Mouse (Mus musculus) layer of hippocampus, adult 9-11 months (tissue): ENCODE measurements around the gene Sec24c.
"Not testable (repeated sequence)": the region's sequence is repeated elsewhere in the genome, so short reads cannot be mapped to it uniquely, and the experiment has no call there.

ENCODE experiments used
- DNase-seq: peaks from one replicate; pipeline ENCODE4 v3.0.0; 2022

The Sec24c gene

DNA sequence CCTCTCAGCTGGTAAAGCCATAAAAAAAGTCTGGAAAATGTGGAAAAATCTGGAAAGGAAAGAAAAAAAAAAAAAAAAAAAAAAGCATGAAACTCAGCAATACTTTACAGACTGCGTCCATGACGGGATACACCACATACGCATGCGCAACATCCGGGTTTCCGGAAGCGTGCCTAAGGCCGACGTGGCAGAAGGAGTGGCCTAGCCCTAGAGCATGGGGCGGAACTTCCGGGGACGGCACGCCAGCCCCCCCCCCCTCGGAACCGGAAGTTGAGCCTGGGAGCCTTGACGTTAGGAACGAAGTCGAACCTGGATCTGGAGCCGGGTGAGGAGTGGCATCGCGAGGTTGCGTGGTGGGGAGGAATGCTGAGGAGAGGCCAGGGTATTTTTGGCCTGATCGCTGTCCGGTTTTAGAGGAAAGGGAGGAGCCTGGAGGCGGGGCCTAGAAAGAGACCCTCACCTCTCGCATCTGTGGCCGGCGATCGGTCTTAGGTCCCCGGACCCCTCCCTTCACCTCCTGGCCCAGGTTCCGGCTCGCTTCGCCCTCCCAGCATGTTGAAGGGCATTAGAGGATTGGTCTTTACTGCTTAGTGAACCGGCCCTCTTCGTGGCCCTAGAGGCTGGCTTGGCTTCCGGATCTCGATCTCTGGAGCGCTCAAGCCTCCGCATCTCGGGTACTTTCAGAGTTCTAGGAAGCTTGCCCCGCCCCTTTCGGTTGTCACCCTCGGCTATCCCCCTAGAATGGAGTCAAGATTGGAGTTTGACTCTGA is at the start of gene Sec24c:
Gene Sec24c, plus strand, starts transcription at position 245 of the 770 bp plus-strand sequence.
- peak; percentile 96 for DNase-seq

DNA sequence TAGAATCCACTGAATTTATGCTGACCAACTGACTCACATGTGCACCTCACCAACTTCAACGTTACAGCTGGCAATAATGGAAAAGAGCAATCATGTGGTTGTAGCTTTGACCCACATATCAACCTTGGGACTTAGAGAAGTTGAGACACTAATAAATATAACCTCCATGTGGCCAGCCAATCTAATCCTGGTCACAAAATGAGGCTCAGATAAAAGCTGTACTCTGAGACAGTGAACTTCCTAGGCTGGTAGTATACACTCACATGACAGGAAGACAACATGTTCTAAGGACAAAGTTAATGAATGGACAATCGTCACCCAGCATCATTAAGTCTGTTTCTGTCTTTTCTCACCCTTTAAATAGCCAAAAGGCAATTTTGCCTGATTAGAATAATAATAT is 47.7 kb upstream of the Sec24c start:
- DNase-seq, result no peak

DNA sequence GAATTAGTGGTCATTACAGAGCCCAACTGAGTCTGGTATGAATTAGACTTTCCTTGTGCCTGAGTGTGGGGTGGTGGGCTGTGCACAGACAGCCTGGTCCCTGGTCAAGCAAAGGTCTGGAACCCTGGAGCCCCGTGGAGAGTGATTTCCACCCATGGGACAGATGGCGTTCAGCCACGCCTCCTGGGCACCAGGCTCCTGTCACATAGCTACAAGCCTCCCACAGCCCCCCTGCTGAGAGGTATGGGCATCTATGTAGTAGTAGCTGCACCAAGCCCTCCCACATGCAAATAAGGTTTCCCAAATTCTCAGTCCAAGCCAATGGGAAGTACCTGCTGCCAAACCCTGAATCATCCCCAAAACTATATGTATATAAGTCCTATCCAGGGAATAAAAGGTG is 47.1 kb upstream of the Sec24c start:
- no peak for DNase-seq

- no peak for DNase-seq
These were observed 42.9 kb upstream of the Sec24c start for GRCm38 (mm10) chr14:20631253-20631652.

- no peak for DNase-seq
These were observed 38.6 kb upstream of the Sec24c start for GRCm38 (mm10) chr14:20635546-20635945.

- not testable (repeated sequence) for DNase-seq
These were observed 37.1 kb upstream of the Sec24c start for GRCm38 (mm10) chr14:20636968-20637367.

GRCm38 (mm10) chr14:20637818-20638574 is 36.1 kb upstream of the Sec24c start:
- DNase-seq, result no peak

- no peak for DNase-seq
These were observed 35.4 kb upstream of the Sec24c start for GRCm38 (mm10) chr14:20638702-20639101.

DNA sequence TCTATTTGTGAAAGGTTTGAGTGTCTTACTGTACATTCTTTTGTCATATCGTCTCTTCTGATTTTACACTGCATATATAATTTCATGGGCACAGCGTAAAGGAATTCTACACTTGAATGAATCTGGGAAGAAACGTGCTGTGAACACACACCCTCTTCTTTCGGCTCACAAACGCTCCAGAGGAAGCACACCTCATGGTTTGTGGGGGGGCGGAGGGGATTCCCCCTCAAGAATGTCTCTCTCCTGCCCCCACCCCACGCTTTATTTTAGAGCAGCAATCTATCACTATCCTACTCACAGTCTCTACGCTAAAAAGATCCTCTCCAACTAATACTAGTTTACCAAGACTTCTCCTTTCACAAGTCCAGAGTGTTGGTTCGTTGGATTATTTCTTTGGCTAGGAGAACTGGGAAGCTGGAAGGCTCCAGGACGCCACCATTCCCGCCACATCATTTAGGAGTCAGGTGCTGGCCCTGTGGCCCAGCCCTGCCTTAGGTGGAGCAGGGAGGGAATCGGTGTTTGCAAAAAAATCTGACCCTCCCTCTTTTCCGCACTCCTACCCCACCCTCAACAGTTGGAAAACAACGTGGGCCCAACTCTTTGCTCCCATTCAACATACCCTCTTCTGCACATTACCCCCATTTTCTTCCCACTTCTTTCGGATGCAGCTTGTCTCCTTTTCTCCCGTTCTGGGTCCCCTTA is 34.0 kb upstream of the Sec24c start:
- no peak for DNase-seq

GRCm38 (mm10) chr14:20640644-20641437 is 33.3 kb upstream of the Sec24c start, which contains the start of gene Usp54:
Gene Usp54 (minus strand): TSS chr14:20641063.
- peak; percentile 97 for DNase-seq

- DNase-seq, result no peak
These were observed 32.7 kb upstream of the Sec24c start for GRCm38 (mm10) chr14:20641438-20641875.

DNA sequence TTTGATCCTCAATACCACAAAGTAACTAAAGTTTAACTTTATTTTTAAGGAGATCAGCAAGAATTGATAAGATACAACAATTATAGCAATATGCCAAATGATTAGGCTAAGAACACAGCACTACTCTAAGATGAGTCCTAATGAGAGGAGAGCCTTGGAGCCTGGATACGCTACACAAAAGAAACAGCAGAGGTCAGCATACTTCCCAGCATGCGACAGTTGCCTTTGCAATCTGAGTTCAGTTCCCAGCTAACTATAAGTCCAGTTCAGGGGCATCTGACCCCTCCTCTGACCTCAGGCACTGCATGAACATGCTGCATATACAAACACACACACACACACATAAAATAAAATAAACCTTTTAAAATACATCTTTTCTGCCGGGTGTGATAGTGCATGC is 28.6 kb upstream of the Sec24c start:
- no peak for DNase-seq

DNA sequence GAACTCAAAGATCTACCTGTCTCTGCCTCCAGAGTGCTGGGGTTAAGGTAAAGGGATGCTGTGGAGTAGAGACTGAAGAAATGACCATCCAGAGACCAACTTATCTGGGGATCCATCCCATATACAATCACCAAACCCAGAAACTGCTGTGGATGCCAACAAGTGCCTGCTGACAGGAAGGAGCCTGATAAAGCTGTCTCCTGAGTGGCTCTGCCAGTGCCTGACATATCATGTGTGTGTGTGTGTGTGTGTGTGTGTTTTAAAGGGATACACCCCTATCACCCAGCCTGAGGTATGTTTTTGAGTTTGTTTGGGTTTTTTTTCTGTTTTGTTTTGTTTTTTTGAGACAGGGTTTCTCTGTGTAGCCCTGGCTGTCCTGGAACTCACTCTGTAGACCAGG is 27.7 kb upstream of the Sec24c start:
- DNase-seq, result no peak

- DNase-seq, result no peak
These were observed 23.1 kb upstream of the Sec24c start for GRCm38 (mm10) chr14:20651000-20651399.

GRCm38 (mm10) chr14:20651722-20652256 is 22.3 kb upstream of the Sec24c start:
- DNase-seq, result no peak

DNA sequence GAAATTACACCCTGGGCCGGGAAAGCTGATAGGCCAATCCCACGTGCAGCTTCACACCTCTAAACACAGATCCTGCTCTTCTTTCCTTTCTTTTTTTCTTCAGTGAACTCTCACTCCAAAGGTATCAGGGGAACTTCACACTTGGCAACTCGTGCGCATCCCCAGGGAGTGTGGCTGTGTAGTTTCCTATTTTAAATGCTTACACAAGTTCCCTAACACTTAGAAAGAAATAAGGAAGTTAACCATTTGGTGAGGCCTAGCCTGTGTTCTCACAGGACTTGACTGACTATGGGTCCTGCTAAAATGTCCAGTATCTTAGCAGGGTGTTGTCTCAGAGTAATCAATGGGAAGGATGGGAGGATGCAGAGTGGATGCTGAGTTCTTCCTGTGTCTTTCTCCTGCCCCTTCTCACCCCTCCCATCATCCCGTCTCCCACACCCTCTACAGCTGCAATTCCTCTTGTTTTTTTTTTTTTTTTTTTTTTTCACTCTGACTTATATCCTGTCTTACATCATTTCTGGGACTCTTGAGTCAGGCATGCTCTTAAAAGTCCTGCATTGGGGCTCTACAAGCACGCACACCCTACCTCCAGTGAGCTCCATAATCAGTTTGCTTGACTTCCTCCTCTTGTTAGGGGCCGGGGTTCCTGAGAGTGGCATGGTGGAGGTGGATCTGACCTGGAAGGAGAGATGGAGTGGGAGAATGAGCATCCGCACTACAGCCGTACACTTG is 19.3 kb upstream of the Sec24c start:
- DNase-seq, result no peak

DNA sequence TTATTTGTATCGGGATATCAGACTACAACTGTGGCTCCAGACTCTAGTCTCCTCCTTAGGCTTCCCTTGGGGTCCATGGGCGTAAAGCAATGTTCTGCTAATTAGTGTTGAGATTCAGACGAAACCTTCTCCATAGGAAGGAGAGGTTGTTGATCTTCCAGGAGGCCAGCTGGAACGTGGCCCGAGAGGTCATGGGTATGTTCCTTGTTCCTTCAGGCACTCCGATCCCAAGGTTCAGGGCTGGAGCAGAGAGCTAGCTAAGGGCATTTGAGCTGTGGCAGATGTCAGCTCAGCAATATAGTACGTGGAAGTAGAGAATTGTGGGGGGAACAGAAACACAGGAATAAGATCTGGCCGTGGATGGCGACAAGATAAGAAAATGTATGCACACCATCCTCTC is 18.4 kb upstream of the Sec24c start:
- DNase-seq, result no peak

GRCm38 (mm10) chr14:20656361-20656760 is 17.7 kb upstream of the Sec24c start, which contains the start of gene Myoz1:
Gene Myoz1 (minus strand): TSS chr14:20656540.
- DNase-seq, result no peak

DNA sequence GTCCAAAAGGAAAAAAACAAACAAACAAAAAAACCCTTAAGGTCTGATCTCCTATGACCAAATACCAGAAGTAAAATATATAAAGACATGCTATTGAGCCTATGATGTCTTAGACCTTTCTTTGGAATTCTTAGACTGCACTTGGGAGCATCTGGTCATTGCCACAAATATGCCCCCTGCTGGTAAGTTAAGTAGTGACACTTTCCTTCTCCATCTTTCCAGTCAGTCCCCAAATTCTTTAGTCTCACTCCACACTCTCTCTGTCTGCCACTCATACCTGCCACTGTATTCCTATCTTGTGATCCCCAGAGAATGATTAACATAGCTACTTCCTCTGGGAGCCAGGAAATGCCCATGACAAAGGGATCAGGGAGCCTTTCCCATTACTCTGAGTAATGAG is 15.8 kb upstream of the Sec24c start:
- no peak for DNase-seq

GRCm38 (mm10) chr14:20658902-20659301 is 15.2 kb upstream of the Sec24c start:
- no peak for DNase-seq

GRCm38 (mm10) chr14:20659687-20660086 is 14.4 kb upstream of the Sec24c start:
- DNase-seq, result no peak
